Mouse (Mus musculus) ES-E14 (cell line): Measurements from ENCODE around the gene Mtor. TPM values are rescaled to one million over a fixed set of nuclear protein-coding genes. Genes with fewer than 3 reads are reported as not detected.

Experiments
- DNase-seq: peaks from one replicate; pipeline ENCODE4 v3.0.0-alpha.2; 2013; ENCODE audit warnings: low read depth, low spot score
- H3K27ac ChIP-seq: 2 replicates; pipeline ENCODE4 v1.5.1; 2012; ENCODE audit warnings: low read depth, mild to moderate bottlenecking, low read length, moderate library complexity, mixed read lengths; ENCODE audit not compliant: poor library complexity, insufficient read depth, severe bottlenecking
- H3K36me3 ChIP-seq: 2 replicates; pipeline ENCODE4 v1.6.1; 2012; ENCODE audit warnings: mild to moderate bottlenecking, low read length, moderate library complexity, mixed read lengths; ENCODE audit not compliant: control insufficient read depth, poor library complexity, insufficient read depth, severe bottlenecking
- H3K4me1 ChIP-seq, 2 experiments: fragments of 150-350 bp in 1 of 2; sonication (generic) in 1 of 2; 2 replicates each; pipeline ENCODE4 v1.6.1; 2012; ENCODE audit warnings: low read length in 2 of 2, mild to moderate bottlenecking in 1 of 2, mixed read lengths in 1 of 2; ENCODE audit not compliant: control insufficient read depth in 2 of 2, insufficient read depth in 2 of 2, poor library complexity in 1 of 2
- H3K4me3 ChIP-seq, 2 experiments: fragments of 150-350 bp in 1 of 2; sonication (generic) in 1 of 2; 2 replicates each; pipeline ENCODE4 v1.5.1; 2012; ENCODE audit warnings: low read length in 2 of 2, low read depth in 1 of 2, mild to moderate bottlenecking in 1 of 2, mixed read lengths in 1 of 2; ENCODE audit not compliant: insufficient read depth in 1 of 2, poor library complexity in 1 of 2, severe bottlenecking in 1 of 2
- H3K9ac ChIP-seq: 2 replicates; pipeline ENCODE4 v1.6.1; 2012; ENCODE audit warnings: low read depth, mild to moderate bottlenecking, low read length, mixed read lengths; ENCODE audit not compliant: poor library complexity, insufficient read depth, severe bottlenecking
- H3K9me3 ChIP-seq: fragments of 150-350 bp; sonication (generic); 2 replicates; pipeline ENCODE4 v1.6.1; 2012; ENCODE audit warnings: low read depth, mild to moderate bottlenecking, low read length; ENCODE audit not compliant: control insufficient read depth, insufficient read depth
- CHD2 ChIP-seq: IDR thresholded peaks from 2 replicates; pipeline ENCODE4 v1.6.1; 2014; ENCODE audit warnings: mild to moderate bottlenecking, low read depth, low read length, inconsistent platforms
- HCFC1 ChIP-seq: IDR thresholded peaks from 2 replicates; pipeline ENCODE4 v1.6.1; 2012; ENCODE audit warnings: low read length, inconsistent platforms, borderline replicate concordance; ENCODE audit not compliant: insufficient read depth
- MAFK ChIP-seq: IDR thresholded peaks from 2 replicates; pipeline ENCODE4 v1.6.1; 2014; ENCODE audit warnings: mild to moderate bottlenecking, low read depth, low read length, inconsistent platforms; ENCODE audit not compliant: insufficient read depth
- ZC3H11A ChIP-seq: IDR thresholded peaks from 2 replicates; pipeline ENCODE4 v1.6.1; 2012; ENCODE audit warnings: low read depth, mild to moderate bottlenecking, inconsistent platforms, low read length, borderline replicate concordance
- ZNF384 ChIP-seq: IDR thresholded peaks from 2 replicates; pipeline ENCODE4 v1.6.1; 2012; ENCODE audit warnings: low read depth, low read length, inconsistent platforms
- in situ Hi-C, 2 experiments: fragments of 600-800 bp; cut with MboI; formaldehyde crosslinking; loops; one replicate each; pipeline ENCODE4 v1.15.1; 2025; ENCODE audit warnings: low sequenced_read_pairs in 2 of 2, inconsistent platforms in 1 of 2; ENCODE audit not compliant: unreplicated experiment in 2 of 2
- total RNA-seq: library from RNA; depleted of rRNA; stranded (reverse); fragments of 300-350 nt; gene quantifications from 2 replicates; pipeline ENCODE4 v1.2.3, GENCODE M21; 2012; rRNA removed

The Mtor gene
- total RNA-seq, 1 experiment: 37.6 TPM

- no peak overlapping the region for H3K4me3 ChIP-seq
These were observed 155.1 kb downstream of the Mtor start for GRCm38 (mm10) chr4:148603376-148604139.

DNA sequence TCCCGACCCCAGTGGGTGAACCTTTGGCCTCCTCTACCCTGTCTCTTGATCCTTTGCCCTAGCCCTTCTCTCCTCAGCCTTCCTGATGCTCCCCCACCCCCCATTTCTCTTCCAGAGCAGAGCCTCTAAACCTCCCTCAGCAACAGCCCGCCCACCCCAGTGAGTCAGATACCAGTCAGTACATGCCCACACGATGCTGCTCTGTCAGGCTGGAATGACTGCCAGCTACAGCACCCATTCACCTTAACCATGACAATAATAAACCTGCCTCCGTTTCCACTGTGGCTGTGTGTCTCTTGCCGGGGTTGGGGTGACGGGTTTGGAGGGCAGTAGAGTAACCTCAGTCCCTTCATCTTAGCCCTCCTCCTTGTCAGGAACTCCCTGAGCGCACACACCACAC lies 155.7 kb downstream of the Mtor start:
- no peak overlapping the region for H3K27ac ChIP-seq
- in situ Hi-C loops: loop anchor here in 1 of 2 experiments (10.0 kb wide), 1 partner anchor 429 kb away; no protein-coding TSS in a partner anchor
- peaks cover 3 to 25% of the 10 kb centered on the region in 2 experiments; a peak in 2 of 4 replicates for H3K4me1 ChIP-seq
- H3K9me3 ChIP-seq: no peaks in the 10 kb centered on the region
- no peak overlapping the region for H3K4me3 ChIP-seq
- TF ChIP-seq HCFC1: no peak
- no peak for TF ChIP-seq ZC3H11A
- no peak for TF ChIP-seq MAFK
- no peak for TF ChIP-seq CHD2
- no peak for TF ChIP-seq ZNF384
- no peak overlapping the region; the same call in 1 of the 2 replicates for H3K9ac ChIP-seq
- DNase-seq: no peak
- peaks cover 3% of the 10 kb centered on the region; the same call in 1 of the 2 replicates for H3K36me3 ChIP-seq

More at GRCm38 (mm10) chr4:148603376-148604139, 155.1 kb downstream of the Mtor start:
- TF ChIP-seq ZNF384 (no peak), MAFK (no peak), ZC3H11A (no peak), HCFC1 (no peak), CHD2 (no peak)
- Histone ChIP-seq H3K9ac (no peak overlapping the region), H3K9me3 (no peaks in the 10 kb centered on the region), H3K4me1 (peaks cover 3 to 25% of the 10 kb centered on the region in 2 experiments; a peak in 2 of 4 replicates), H3K36me3 (peaks cover 3% of the 10 kb centered on the region; the same call in 1 of the 2 replicates), H3K27ac (no peak overlapping the region)
- no peak for DNase-seq
- in situ Hi-C loops: loop anchor here in 1 of 2 experiments (10.0 kb wide), 1 partner anchor 429 kb away; no protein-coding TSS in a partner anchor

DNA sequence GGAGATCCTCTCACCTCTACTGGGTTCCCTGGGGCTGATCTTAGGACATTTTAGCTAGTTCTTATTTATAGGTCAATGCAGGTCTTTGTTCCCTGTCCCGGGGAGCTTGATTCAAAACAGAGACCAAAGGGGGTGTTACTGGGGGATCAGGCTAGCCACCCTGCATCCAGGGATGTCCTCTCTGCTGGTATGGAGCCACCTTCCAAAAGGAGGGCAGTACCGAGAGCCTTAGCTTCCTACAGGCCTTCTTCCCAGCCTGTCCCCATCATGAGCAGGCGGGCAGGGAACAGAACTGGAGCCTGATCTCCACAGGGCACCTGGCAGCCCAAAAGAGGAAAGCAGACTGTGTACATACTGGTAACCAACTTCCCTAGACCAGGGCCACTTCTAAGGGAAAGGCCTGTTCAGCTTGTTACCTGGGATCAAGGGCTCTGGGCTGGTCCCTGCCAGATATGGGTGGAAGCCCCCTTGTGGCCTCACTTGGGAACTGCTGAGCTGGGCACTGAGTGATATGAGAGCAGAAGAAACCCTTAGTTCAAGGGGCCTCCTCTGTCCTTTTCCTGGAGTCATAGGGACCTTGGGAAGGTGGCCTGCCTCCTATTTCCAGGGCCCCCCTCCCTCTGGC lies 156.2 kb downstream of the Mtor start:
- in situ Hi-C loops: loop anchor here in 1 of 2 experiments (10.0 kb wide), 1 partner anchor 430 kb away; no protein-coding TSS in a partner anchor
- Histone ChIP-seq H3K4me3 (no peak overlapping the region), H3K9me3 (no peaks in the 10 kb centered on the region), H3K4me1 (peaks cover 3 to 25% of the 10 kb centered on the region in 2 experiments; a peak in 2 of 4 replicates), H3K27ac (no peak overlapping the region), H3K9ac (no peak overlapping the region; the same call in 1 of the 2 replicates), H3K36me3 (no peaks in the 10 kb centered on the region; the same call in 1 of the 2 replicates)
- no peak for TF ChIP-seq CHD2
- TF ChIP-seq MAFK: 0 out of 2 replicates have a peak, but pooled peaks have one; percentile 47
- no peak for DNase-seq

Other genes starting within 250 kb of the Mtor start
- gene Disp3, start 160.6 kb upstream of the Mtor start, total RNA-seq: 1.6 and 2.2 TPM in 2 replicates
- 24.0 and 25.7 TPM in 2 replicates for gene Ubiad1, start 3.8 kb upstream of the Mtor start, total RNA-seq
- gene Angptl7, start 51.8 kb downstream of the Mtor start, total RNA-seq: 0.13 and 0.37 TPM in 2 replicates
- 76.5 and 78.4 TPM in 2 replicates for gene Exosc10, start 109.8 kb downstream of the Mtor start, total RNA-seq
- 165 and 199 TPM in 2 replicates for gene Srm, start 142.9 kb downstream of the Mtor start, total RNA-seq
- 3.7 and 5.9 TPM in 2 replicates for gene Masp2, start 153.9 kb downstream of the Mtor start, total RNA-seq
- gene Tardbp, start 178.4 kb downstream of the Mtor start, total RNA-seq: 229 and 259 TPM in 2 replicates
- 0.13 TPM in 1 of 2 replicates, not detected in the other for gene Gm572, start 194.7 kb downstream of the Mtor start, total RNA-seq